Mouse (Mus musculus) kidney, embryonic 15.5 days (tissue): ENCODE data around the gene Lsm12. TPM values are rescaled to one million over a fixed set of nuclear protein-coding genes. Genes with fewer than 3 reads are reported as not detected.

Experiments
- ATAC-seq: fragments of 200-750 bp; cut with Nextera tagmentation; replicated peaks from 2 replicates; pipeline ENCODE4 v1.8.0; 2017; ENCODE audit warnings: moderate TSS enrichment; ENCODE audit not compliant: low FRiP score
- H3K27ac ChIP-seq: fragments of 300-500 bp; sonication (generic); 2 replicates; pipeline ENCODE4 v1.5.1; 2015; ENCODE audit warnings: mild to moderate bottlenecking, inconsistent platforms
- H3K27me3 ChIP-seq: fragments of 300-500 bp; sonication (generic); 2 replicates; pipeline ENCODE4 v1.6.1; 2015; ENCODE audit warnings: inconsistent platforms
- H3K36me3 ChIP-seq: fragments of 300-500 bp; sonication (generic); 2 replicates; pipeline ENCODE4 v1.6.1; 2015; ENCODE audit warnings: inconsistent platforms
- H3K4me1 ChIP-seq: fragments of 300-500 bp; sonication (generic); 2 replicates; pipeline ENCODE4 v1.6.1; 2015; ENCODE audit warnings: inconsistent platforms
- H3K4me2 ChIP-seq: fragments of 300-500 bp; sonication (generic); 2 replicates; pipeline ENCODE4 v1.6.1; 2015; ENCODE audit warnings: moderate library complexity, mild to moderate bottlenecking, inconsistent platforms
- H3K4me3 ChIP-seq: fragments of 300-500 bp; sonication (generic); replicated peaks from 2 replicates; pipeline ENCODE4 v1.5.1; 2015; ENCODE audit warnings: mild to moderate bottlenecking, inconsistent platforms
- H3K9ac ChIP-seq: fragments of 300-500 bp; sonication (generic); 2 replicates; pipeline ENCODE4 v1.6.1; 2015; ENCODE audit warnings: mild to moderate bottlenecking, inconsistent platforms
- H3K9me3 ChIP-seq: fragments of 300-500 bp; sonication (generic); replicated peaks from 2 replicates; pipeline ENCODE4 v1.6.1; 2016; ENCODE audit warnings: inconsistent platforms
- WGBS: fragments of 180-500 bp; shearing (Covaris S2); methylation state at CpG from one replicate; pipeline ENCODE4 v1.1.7; 2015; ENCODE audit warnings: mixed read lengths; 5-methylcytosine and 5-hydroxymethylcytosine counted together
- polyA plus RNA-seq: library from polyadenylated mRNA; unstranded; fragments of >200 nt; fragmentation: Nextera tagmentation; extraction: Ambion mirVana; gene quantifications from 2 replicates; pipeline ENCODE4 v1.2.1, GENCODE M21; 2015

Lsm12 gene
- polyA plus RNA-seq: 122 and 135 TPM in 2 replicates

DNA sequence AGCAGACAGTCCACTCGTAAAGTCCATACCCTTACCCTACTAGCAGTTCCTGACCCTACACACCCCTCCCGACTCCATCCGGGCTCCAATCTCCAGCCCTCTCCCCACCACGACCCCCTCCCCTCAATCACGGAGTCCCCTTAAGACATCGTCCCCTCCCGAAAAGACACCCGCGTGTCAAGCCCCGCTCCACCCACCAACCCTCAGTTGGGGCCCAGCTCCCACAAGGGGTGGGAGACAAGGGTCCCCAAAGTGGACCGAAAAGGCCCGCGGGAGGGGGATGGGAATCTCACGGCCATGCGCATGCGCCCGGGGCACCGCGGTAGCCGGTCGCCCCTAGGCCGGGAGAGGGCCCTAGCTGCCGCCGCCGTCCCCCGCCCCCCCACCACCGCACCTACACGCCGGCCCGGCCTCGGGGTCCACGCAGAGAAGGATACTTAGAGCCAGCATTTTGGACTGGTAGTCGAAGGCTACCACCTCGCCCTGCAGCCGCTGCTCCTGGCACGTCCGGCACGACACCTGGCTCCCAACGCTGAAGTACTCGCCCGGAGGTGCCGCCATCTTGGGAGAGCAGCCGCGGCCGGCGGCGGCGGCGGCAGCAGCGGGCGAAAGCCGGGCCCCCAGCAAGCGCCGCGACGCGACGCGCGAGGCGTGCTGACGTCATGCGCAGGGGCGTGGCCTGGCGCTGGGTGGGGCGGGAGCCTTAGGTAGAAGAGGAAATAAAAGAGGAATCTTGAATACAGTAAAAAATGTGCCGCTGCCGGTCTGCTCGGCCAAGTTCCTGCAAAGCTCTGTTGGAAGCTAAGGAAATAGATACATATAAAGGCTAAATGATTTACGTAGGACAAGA lies at the start of gene Lsm12:
Lsm12 (minus strand) TSS at position 651 of the 850 bp plus-strand sequence.
- under 1% methylated on average over 66 of the region's 70 CpGs for WGBS
- H3K4me2 ChIP-seq: peak within 1 kb of the TSS; percentile 68
- peak within 1 kb of the TSS; percentile 95 for H3K27ac ChIP-seq
- peak; percentile 79 for ATAC-seq
- H3K36me3 ChIP-seq: peaks cover 28% of the 10 kb centered on the region
- peak within 1 kb of the TSS; percentile 92 for H3K4me3 ChIP-seq
- H3K27me3 ChIP-seq: no peaks in the 10 kb centered on the region
- peaks cover 34% of the 10 kb centered on the region for H3K4me1 ChIP-seq
- H3K9me3 ChIP-seq: no peaks in the 10 kb centered on the region
- H3K9ac ChIP-seq: peak within 1 kb of the TSS; percentile 96

DNA sequence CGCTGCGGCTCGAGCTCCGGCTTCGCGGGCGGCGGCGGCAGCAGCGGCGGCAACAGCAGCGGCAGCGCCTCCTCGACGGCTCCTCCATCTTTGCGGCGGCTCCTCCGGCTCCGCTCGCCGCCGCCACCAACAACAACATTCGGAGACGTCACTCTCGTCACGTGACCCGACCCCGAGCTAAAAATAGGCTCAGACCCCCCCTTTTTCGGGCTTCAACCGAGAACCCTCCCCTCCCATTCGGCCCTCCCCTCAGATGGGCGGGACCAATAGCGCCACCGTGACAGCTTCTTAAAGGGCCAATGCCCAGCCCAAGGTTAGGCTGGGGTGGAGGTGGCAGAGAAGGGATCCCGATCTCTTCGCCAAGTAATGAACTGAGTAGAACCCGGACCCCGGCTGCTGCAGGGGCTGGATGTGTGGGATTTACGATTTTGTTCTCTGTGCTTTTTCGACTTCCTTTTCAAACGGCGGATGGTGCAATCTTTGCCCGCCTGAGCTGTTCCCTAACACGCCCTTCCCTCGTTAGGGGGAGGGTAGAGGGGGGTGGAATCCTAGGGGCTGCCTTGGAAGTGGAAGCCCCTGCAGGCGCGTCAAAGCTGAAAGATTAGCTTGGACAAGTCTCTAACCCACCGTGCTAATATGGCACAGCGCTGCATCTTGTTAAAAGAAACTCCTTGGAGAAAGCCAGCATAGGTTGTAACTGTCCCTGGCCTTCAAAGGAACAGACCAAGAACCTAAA lies 45.1 kb upstream of the Lsm12 start, which contains the start of gene Hdac5:
Hdac5 (minus strand) TSS at position 161 of the 736 bp plus-strand sequence.
- Histone ChIP-seq H3K9ac (peak within 1 kb of the TSS; percentile 69), H3K36me3 (no peaks in the 10 kb centered on the region), H3K4me3 (peak within 1 kb of the TSS; percentile 82), H3K4me1 (peaks cover 40% of the 10 kb centered on the region), H3K4me2 (peak within 1 kb of the TSS; percentile 91), H3K27ac (peak within 1 kb of the TSS; percentile 81), H3K9me3 (no peaks in the 10 kb centered on the region), H3K27me3 (no peaks in the 10 kb centered on the region)
- ATAC-seq: peak; percentile 89
- 3% methylated on average over 48 of the region's 49 CpGs for WGBS

DNA sequence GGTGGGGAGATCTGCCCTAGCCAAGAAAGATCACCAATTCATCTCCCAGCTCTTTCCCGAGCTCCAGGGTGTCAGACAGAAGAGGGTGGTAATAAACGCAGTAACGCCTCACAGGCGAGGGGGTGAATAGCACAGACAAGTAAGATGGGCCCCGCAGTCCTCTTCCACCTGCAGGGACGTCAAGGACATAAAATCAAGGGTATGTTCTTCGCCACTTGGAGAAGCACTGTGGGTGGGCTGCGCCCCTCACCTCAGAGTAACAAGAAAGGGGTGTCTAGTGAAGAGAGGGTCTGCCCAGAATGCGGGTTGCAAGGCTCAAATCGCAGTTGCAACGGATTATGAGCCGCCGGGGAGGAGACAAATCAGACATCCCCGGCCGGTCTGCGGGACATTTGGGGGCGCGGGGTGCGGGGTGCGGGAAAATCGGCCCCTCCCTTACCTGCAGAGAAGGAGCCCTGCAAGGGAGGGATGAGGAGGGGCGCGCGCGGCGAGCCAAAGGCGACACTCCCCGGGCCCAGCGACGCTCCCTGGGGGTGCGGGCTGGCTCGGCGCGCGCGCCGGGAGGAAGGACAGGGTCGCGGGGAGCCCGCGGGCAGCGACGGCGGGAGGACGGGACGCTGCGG lies 44.3 kb upstream of the Lsm12 start:
- Histone ChIP-seq H3K27me3 (no peaks in the 10 kb centered on the region), H3K9me3 (no peaks in the 10 kb centered on the region), H3K4me3 (peak overlapping the region; percentile 82), H3K4me2 (peak overlapping the region; percentile 91), H3K9ac (peak overlapping the region; percentile 69), H3K4me1 (peaks cover 48% of the 10 kb centered on the region), H3K36me3 (no peaks in the 10 kb centered on the region), H3K27ac (peak overlapping the region; percentile 81)
- WGBS: under 1% methylated on average over 46 of the region's 47 CpGs
- ATAC-seq: peak; percentile 26; the same call in 1 of the 2 replicates

DNA sequence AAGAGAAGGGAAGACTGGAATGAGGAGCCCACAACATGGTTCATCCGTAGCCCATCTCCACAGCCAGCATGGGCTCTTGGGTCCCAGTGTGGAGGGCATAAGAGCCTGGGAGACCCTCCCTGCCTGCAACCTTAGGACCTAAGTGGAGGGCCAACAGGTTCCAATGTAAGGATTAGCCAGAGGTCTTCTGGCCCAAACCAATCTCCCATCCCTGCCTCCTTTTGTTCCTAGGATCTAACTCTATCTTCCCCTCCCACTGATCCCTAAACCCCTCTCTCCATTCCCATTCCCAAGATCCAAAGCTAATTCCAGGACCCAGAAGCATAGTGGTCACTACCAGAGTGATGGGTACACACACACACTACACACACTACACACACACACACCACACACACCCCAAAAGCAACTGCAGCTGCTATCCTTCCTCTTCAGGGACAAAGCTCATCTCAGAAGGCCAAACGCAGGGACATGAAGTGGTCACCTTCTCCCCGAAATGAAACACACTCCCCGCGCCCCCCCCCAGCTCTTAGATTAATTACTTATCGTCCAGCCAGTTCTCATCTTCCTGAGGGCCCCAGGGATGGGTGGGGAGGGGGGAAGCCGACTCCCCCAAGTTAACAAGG lies 43.7 kb upstream of the Lsm12 start:
- Histone ChIP-seq H3K9me3 (no peaks in the 10 kb centered on the region), H3K36me3 (no peaks in the 10 kb centered on the region), H3K4me2 (peak overlapping the region; percentile 91), H3K9ac (peak overlapping the region; percentile 69), H3K4me1 (peaks cover 55% of the 10 kb centered on the region), H3K4me3 (peak overlapping the region; percentile 82), H3K27me3 (no peaks in the 10 kb centered on the region), H3K27ac (no peak overlapping the region)
- no peak for ATAC-seq
- 17% methylated on average over 7 of the region's 7 CpGs for WGBS

DNA sequence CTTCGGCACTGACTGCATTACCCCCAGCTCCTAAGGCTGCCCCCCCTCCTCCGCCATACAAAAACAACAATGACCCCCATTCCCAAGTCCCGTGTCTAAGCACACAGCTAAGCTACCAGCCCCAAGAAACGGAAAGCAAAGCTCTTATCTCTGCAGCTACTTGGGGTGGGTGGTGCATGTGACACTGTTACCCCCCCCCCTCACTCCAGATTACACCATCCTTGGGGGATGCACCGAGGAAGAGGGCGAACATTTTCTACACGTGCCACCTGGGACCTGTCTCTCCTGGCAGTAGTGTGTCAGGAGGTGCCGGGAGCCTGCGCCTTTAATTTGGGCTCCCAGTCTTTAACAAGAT lies 43.1 kb upstream of the Lsm12 start:
- no peak overlapping the region for H3K27ac ChIP-seq
- H3K27me3 ChIP-seq: no peaks in the 10 kb centered on the region
- H3K4me2 ChIP-seq: peak overlapping the region; percentile 91
- no peaks in the 10 kb centered on the region for H3K36me3 ChIP-seq
- H3K4me1 ChIP-seq: peaks cover 56% of the 10 kb centered on the region
- ATAC-seq: no peak
- H3K9me3 ChIP-seq: no peaks in the 10 kb centered on the region
- 26% methylated on average over 9 of the region's 9 CpGs for WGBS
- H3K4me3 ChIP-seq: peak overlapping the region; percentile 82
- H3K9ac ChIP-seq: no peak overlapping the region

DNA sequence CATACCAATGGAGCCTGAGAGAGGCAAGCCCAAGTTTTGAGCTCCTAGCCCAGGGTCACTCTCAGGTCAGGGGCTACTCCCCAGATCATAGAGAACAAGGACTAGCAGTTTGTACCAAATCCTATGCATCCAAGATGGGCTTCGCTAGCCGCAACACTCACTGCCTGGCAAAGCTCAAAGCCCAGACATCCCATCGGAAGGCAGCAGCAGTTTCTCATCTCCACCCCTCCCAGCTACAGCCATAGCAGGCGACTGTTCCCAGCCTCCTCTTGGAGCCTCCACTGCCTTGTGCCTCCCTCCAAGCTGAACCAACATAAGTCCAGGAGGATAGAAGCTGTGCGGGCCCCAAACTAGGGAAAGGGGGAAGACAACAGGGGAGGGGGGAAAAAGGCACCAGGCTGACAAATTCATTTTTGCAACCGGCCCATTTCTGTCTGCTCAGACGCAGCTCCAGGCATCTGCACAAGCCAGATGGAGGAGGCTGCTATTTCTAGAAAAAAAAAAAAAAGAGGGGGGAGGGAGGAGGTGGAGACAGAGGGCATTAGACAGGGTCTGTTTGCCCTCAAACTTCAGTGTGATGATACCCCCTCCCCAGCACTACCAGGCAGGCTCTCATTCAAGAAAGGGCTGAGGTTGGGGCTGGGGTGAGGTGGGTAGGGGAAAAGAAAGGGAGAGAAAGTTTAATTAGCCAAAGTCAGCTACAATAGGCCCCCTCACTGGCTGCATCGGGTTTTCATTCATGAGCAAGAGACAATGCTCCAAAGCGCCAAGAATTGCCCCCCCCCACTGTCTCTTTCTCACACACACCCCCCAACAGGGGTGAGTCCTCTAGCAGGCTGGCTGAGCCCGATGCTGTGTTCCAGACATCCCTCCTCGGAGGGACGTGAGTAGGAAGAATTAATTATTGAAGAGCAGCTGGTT lies 42.4 kb upstream of the Lsm12 start:
- Histone ChIP-seq H3K9ac (no peak overlapping the region), H3K27me3 (no peaks in the 10 kb centered on the region), H3K4me3 (peak overlapping the region; percentile 82), H3K27ac (no peak overlapping the region), H3K4me2 (peak overlapping the region; percentile 91), H3K4me1 (peaks cover 62% of the 10 kb centered on the region), H3K36me3 (peaks cover 3% of the 10 kb centered on the region; the same call in 1 of the 2 replicates), H3K9me3 (no peaks in the 10 kb centered on the region)
- WGBS: 26% methylated on average over 12 of the region's 12 CpGs
- ATAC-seq: no peak

DNA sequence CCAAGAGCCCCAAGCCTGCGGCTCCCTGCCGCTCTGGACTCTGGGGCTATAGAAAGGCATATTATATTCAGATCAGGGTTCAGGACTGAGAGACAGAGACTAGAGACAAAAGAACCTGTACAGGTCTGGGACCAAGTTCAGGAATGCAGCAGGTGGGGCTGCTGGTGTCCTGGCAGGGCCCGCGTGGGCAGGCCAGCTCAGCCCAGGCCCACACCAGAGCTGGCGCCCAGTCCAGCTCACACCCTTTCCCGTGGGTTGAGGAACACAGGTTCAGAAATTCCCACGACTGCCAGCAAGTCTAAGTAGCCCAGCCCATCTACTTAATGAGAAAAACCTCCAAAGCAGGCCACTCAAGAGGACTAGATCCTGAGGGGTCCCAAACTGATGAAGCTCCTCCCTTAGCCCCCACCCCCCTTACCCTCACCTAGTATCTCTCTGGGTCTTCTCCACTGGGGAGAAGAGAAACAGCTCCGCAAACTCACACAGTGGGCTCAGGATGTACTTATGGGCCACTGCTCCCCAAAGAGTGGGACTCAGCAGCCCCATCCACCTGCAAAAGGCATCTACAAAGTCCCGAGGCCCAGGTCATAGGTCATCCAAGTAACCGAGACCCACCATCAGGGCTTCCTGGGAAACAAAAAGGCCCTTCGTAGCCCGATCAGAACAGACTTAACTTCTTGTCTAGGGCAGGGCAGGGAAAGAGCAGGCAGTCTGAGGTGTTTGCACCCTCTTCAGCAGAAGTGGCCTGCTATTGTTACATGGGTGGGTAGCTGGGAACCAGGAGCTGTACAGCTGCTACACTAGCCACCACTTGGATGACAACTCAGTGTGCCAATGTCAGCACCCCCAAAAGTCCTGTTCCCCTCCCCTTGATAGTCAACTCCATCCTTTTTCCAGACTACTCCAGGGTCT lies 41.2 kb upstream of the Lsm12 start:
- Histone ChIP-seq H3K4me1 (peaks cover 73% of the 10 kb centered on the region), H3K4me3 (no peak overlapping the region), H3K36me3 (peaks cover 3% of the 10 kb centered on the region; the same call in 1 of the 2 replicates), H3K4me2 (no peak overlapping the region), H3K27ac (no peak overlapping the region), H3K9me3 (no peaks in the 10 kb centered on the region), H3K27me3 (no peaks in the 10 kb centered on the region), H3K9ac (no peak overlapping the region)
- ATAC-seq: no peak
- 72% methylated on average over 12 of the region's 12 CpGs for WGBS

DNA sequence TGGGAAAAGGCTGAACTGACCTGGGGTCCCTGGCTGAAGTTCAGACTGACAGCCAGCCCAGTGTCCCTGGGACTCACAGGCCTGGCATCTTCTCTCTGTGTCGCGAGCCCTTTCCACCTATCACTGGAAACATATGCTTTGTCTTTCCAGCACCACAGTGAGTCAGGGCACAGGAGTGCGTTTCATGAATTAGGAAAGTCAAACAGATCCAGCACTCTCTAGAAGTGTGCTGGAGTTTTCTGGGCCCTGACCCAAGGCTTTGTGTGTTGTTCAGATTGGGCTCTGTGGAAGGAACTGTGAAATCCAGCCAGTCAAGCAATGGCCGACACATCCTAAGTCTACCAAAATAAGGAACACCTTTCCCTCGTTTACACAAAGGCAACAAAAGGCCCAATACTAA lies 40.1 kb upstream of the Lsm12 start:
- Histone ChIP-seq H3K4me3 (no peak overlapping the region), H3K4me1 (peaks cover 81% of the 10 kb centered on the region), H3K9ac (no peak overlapping the region), H3K27me3 (no peaks in the 10 kb centered on the region), H3K36me3 (peaks cover 3% of the 10 kb centered on the region; the same call in 1 of the 2 replicates), H3K4me2 (peak overlapping the region; percentile 52; the same call in 1 of the 2 replicates), H3K9me3 (no peaks in the 10 kb centered on the region), H3K27ac (no peak overlapping the region)
- no peak for ATAC-seq
- 69% methylated on average over 5 of the region's 5 CpGs for WGBS

DNA sequence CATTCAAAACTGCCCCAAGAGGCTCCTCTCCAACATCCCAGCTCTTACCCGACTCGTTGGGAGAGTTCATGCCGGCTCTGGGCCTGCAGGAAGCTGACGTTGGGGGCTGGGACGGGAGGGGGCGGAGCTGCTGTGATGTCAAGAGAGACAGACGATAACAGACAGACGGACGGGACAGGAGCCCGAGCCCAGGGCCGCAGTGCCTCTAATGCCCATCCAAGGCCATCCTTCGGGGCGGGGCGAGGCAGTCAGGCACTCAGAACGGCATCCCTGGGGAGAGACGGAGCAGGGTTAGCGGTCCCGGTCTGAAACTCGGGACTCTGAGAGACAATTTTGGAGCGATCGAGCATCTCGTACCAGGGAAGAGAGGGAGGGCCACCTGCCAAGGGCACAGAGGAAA lies 39.6 kb upstream of the Lsm12 start:
- Histone ChIP-seq H3K27ac (no peak overlapping the region), H3K4me1 (peaks cover 86% of the 10 kb centered on the region), H3K4me3 (peak overlapping the region; percentile 9), H3K27me3 (no peaks in the 10 kb centered on the region), H3K36me3 (peaks cover 3% of the 10 kb centered on the region; the same call in 1 of the 2 replicates), H3K9me3 (no peaks in the 10 kb centered on the region), H3K9ac (peak overlapping the region; percentile 21; the same call in 1 of the 2 replicates), H3K4me2 (peak overlapping the region; percentile 52)
- WGBS: 10% methylated on average over 22 of the region's 22 CpGs
- ATAC-seq: no peak

DNA sequence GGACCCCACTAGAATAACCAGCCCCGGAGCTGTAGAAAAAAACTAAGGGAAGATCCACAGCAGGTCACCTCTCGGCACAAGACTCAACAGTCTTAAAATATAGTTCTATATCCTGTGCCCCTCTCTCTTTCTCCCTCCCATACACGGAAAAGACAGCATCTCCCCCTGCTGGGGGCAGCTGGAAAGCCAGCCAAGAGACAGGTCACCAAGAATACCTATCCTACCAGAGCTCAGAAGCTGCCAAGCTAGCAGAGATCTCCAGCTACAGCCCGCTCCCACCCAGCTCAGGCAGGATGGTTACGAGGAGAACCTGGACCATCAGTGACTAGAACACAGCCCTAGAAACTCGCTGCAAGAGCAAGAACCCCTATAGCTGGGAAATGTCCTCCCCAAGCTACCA lies 38.1 kb upstream of the Lsm12 start:
- no peak overlapping the region for H3K4me2 ChIP-seq
- H3K36me3 ChIP-seq: peaks cover 3% of the 10 kb centered on the region; the same call in 1 of the 2 replicates
- ATAC-seq: no peak
- no peaks in the 10 kb centered on the region for H3K27me3 ChIP-seq
- H3K9ac ChIP-seq: no peak overlapping the region
- no peak overlapping the region for H3K4me3 ChIP-seq
- peaks cover 87% of the 10 kb centered on the region for H3K4me1 ChIP-seq
- no peak overlapping the region for H3K27ac ChIP-seq
- H3K9me3 ChIP-seq: no peaks in the 10 kb centered on the region
- 31% methylated on average over 6 of the region's 6 CpGs for WGBS
